Mouse (Mus musculus) thymus, adult 2 months (tissue): ENCODE measurements around the gene Tfpt.

Experiments used
- CTCF ChIP-seq: fragments of 200-500 bp; IDR thresholded peaks from 2 replicates; pipeline ENCODE4 v1.5.1; 2012; ENCODE audit warnings: mild to moderate bottlenecking, control low read depth, low read length, moderate library complexity, borderline replicate concordance; ENCODE audit not compliant: control insufficient read depth, poor library complexity, insufficient read depth; ENCODE audit errors: extremely low read depth
- POLR2A ChIP-seq: fragments of 200-500 bp; IDR thresholded peaks from 2 replicates; pipeline ENCODE4 v1.6.1; 2012; ENCODE audit warnings: mild to moderate bottlenecking, low read length, control low read depth, moderate library complexity; ENCODE audit not compliant: control insufficient read depth, poor library complexity, insufficient read depth; ENCODE audit errors: extremely low read depth

GRCm38 (mm10) chr7:3644672-3645487, 15.2 kb upstream of the Tfpt start, which contains the start of gene Cnot3:
- TF ChIP-seq POLR2A (peak; percentile 84), CTCF (peak; percentile 20; the same call in 1 of the 2 replicates)
